Mouse (Mus musculus) embryonic facial prominence, embryonic 12.5 days (tissue): ENCODE data around the gene Pex7. TPM values are rescaled to one million over a fixed set of nuclear protein-coding genes. Genes with fewer than 3 reads are reported as not detected.

Source experiments
- ATAC-seq: fragments of 200-750 bp; cut with Nextera tagmentation; 2 replicates; pipeline ENCODE4 v1.8.0; 2017; ENCODE audit not compliant: insufficient number of reproducible peaks, insufficient read depth, low FRiP score, low TSS enrichment
- H3K27ac ChIP-seq: fragments of 300-500 bp; sonication (generic); 2 replicates; pipeline ENCODE4 v1.5.1; 2016; ENCODE audit warnings: mild to moderate bottlenecking
- H3K27me3 ChIP-seq: fragments of 300-500 bp; sonication (generic); 2 replicates; pipeline ENCODE4 v1.6.1; 2016; ENCODE audit warnings: mild to moderate bottlenecking, moderate library complexity
- H3K36me3 ChIP-seq: fragments of 300-500 bp; sonication (generic); 2 replicates; pipeline ENCODE4 v1.6.1; 2016; ENCODE audit warnings: mild to moderate bottlenecking
- H3K4me1 ChIP-seq: fragments of 300-500 bp; sonication (generic); 2 replicates; pipeline ENCODE4 v1.6.1; 2016
- H3K4me2 ChIP-seq: fragments of 300-500 bp; sonication (generic); replicated peaks from 2 replicates; pipeline ENCODE4 v1.6.1; 2016; ENCODE audit warnings: mild to moderate bottlenecking, moderate library complexity
- H3K4me3 ChIP-seq: fragments of 300-500 bp; sonication (generic); 2 replicates; pipeline ENCODE4 v1.5.1; 2016; ENCODE audit warnings: mild to moderate bottlenecking
- H3K9ac ChIP-seq: fragments of 300-500 bp; sonication (generic); 2 replicates; pipeline ENCODE4 v1.6.1; 2016; ENCODE audit warnings: mild to moderate bottlenecking, moderate library complexity
- H3K9me3 ChIP-seq: fragments of 300-500 bp; sonication (generic); 2 replicates; pipeline ENCODE4 v1.6.1; 2016; ENCODE audit warnings: mild to moderate bottlenecking, moderate library complexity
- WGBS: fragments of 180-500 bp; shearing (Covaris S2); methylation state at CpG from one replicate; pipeline ENCODE4 v1.1.7; 2016; 5-methylcytosine and 5-hydroxymethylcytosine counted together
- polyA plus RNA-seq: library from polyadenylated mRNA; unstranded; fragments of >200 nt; fragmentation: Nextera tagmentation; extraction: Ambion mirVana; gene quantifications from 2 replicates; pipeline ENCODE4 v1.2.1, GENCODE M21; 2016

Pex7 gene
- polyA plus RNA-seq, 1 experiment from 2014 or later = 21.6 TPM

DNA sequence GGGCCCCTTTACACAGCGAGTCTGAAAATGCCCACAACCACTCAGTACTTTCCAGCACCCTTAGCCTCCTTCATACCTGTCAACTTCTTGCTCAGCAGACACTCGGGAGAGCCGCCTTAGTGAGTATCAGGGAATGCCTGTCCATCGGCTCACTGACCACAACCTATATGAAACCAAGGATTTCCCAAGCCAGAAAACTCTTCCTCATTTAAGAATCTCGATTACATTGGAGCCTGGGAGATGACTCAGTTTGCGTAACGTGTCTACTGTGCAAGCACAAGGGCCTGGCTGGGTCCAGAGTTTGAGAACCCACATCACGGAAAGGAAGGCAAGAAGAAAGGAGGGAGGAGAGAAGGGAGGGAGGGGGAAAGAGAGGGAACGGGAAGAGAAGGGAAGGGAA, 34.4 kb upstream of the Pex7 start:
- no peaks in the 10 kb centered on the region for H3K36me3 ChIP-seq
- WGBS = 85% methylated on average over 9 of the region's 9 CpGs

DNA sequence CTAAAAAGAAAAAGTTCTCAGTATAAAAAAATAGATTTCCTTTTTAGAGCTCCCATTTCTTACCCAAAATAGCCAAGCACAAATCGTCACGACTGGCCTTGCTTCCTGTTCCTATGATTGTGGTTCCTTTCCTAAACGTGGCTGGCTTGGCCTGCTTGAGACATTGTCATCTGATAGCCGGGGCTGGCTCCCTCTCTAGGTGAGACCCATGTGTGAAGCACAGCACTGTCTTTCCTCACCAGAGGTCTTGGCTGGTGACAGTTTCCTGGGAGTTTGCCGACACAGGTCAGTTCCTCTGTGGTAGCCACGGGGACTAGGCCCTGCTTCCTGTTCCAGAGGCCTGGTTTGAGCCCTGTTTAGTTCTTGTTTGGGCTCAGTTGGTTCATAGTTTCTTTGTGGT, 33.6 kb upstream of the Pex7 start:
- Histone ChIP-seq H3K4me1 (peaks cover 14% of the 10 kb centered on the region; the same call in 1 of the 2 replicates), H3K27ac (no peak overlapping the region), H3K9ac (no peak overlapping the region), H3K36me3 (no peaks in the 10 kb centered on the region), H3K9me3 (no peaks in the 10 kb centered on the region), H3K27me3 (no peaks in the 10 kb centered on the region), H3K4me3 (no peak overlapping the region), H3K4me2 (no peak overlapping the region)
- no peak for ATAC-seq
- WGBS = 46% methylated on average over 6 of the region's 6 CpGs

More for the DNA sequence above, 34.4 kb upstream of the Pex7 start:
- no peak overlapping the region for H3K9ac ChIP-seq
- no peak for ATAC-seq
- H3K9me3 ChIP-seq = no peaks in the 10 kb centered on the region
- H3K4me1 ChIP-seq = peaks cover 8% of the 10 kb centered on the region; the same call in 1 of the 2 replicates
- no peak overlapping the region for H3K4me2 ChIP-seq
- no peak overlapping the region for H3K4me3 ChIP-seq
- no peaks in the 10 kb centered on the region for H3K27me3 ChIP-seq
- no peak overlapping the region for H3K27ac ChIP-seq

DNA sequence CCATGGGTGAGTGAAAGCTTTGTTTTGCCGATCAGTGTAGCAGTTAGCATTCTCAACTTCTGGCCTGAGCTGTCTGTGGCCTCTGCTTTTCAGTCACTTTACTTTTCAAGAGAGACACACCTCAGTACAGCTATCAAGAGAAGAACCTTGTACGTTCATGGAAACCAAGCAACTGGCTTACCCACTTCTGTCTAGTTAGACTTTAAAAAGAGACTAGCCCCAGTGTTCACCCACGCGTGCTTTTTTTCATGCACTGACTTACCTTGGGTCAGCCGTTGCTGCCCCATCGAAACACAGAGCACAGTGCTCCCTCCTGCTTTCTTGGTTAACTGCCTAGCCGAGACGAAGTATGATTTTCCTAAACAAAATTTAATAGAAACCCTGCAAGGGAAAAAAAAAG, 33.1 kb upstream of the Pex7 start:
- no peak overlapping the region for H3K4me3 ChIP-seq
- H3K27ac ChIP-seq = no peak overlapping the region
- H3K27me3 ChIP-seq = no peaks in the 10 kb centered on the region
- H3K9ac ChIP-seq = no peak overlapping the region
- WGBS = 83% methylated on average over 8 of the region's 8 CpGs
- H3K36me3 ChIP-seq = no peaks in the 10 kb centered on the region
- no peak for ATAC-seq
- H3K9me3 ChIP-seq = no peaks in the 10 kb centered on the region
- no peak overlapping the region for H3K4me2 ChIP-seq
- H3K4me1 ChIP-seq = peaks cover 14% of the 10 kb centered on the region; the same call in 1 of the 2 replicates

DNA sequence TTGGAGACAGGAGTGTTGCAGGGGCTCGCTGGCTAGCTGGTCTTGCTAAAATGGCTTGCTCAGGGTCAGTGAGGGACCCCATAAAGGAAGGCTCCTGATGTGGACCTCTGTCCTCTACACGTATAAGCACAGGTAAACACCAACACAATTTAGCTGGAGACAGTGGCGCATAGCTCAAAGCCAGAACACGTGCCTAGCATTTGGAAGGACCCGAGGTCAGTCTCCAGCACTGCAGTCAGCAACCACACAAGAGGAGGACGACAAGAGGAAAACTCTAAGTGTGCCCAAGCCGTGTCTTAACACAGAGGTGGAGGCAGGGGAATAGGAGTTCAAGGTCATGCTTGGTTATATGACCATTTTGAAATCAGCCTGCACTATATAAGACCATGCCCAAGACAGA, 32.6 kb upstream of the Pex7 start:
- H3K9ac ChIP-seq = no peak overlapping the region
- no peak for ATAC-seq
- no peaks in the 10 kb centered on the region for H3K27me3 ChIP-seq
- no peak overlapping the region for H3K27ac ChIP-seq
- H3K36me3 ChIP-seq = no peaks in the 10 kb centered on the region
- H3K4me2 ChIP-seq = no peak overlapping the region
- H3K9me3 ChIP-seq = no peaks in the 10 kb centered on the region
- H3K4me3 ChIP-seq = no peak overlapping the region
- peaks cover 14% of the 10 kb centered on the region; the same call in 1 of the 2 replicates for H3K4me1 ChIP-seq
- 89% methylated on average over 7 of the region's 7 CpGs for WGBS

DNA sequence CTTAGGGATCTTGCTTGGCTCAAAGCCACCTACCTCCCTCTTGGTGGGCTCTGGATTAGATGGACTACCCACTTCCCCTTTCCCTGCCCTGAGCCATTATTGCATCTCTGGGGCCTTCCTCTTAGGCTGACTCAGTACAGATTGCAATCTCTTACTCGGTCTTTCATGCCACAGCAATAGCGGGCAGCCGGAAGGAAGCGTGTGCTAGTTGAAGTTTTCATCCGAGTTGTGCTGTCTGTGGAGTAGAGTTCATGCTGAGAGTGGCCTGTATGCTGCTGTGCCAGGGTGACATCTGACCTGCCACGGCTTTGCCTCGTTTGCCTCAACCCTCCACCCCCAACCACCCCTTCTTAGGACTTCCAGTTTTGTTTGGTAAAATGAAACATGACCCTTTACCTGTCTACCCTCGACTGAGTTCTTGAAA, 31.8 kb upstream of the Pex7 start:
- Histone ChIP-seq H3K9me3 (no peaks in the 10 kb centered on the region), H3K36me3 (no peaks in the 10 kb centered on the region), H3K27ac (no peak overlapping the region), H3K4me1 (peaks cover 14% of the 10 kb centered on the region; the same call in 1 of the 2 replicates), H3K4me2 (no peak overlapping the region), H3K4me3 (no peak overlapping the region), H3K27me3 (no peaks in the 10 kb centered on the region), H3K9ac (no peak overlapping the region)
- no peak for ATAC-seq
- WGBS = 41% methylated on average over 8 of the region's 8 CpGs

DNA sequence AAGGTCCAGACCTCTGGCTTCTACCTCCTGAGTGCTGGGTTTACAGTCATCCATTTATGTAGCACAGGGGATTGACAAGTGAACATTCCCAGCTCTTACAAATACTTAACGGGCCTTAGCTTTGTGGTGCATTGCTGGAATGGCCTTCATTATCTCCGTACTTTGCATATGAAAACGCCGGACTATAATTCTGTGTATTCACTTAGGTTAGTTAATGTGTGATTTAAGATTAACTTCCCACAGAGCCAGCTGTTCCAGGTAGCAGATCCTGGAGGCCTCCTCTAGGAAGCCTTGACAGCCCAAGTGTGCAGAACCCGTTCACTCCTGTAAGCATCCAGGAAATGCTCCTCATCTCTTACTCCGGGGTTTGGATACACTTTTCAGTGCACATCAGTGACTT, 31.2 kb upstream of the Pex7 start:
- no peak for ATAC-seq
- WGBS = 83% methylated on average over 6 of the region's 6 CpGs

DNA sequence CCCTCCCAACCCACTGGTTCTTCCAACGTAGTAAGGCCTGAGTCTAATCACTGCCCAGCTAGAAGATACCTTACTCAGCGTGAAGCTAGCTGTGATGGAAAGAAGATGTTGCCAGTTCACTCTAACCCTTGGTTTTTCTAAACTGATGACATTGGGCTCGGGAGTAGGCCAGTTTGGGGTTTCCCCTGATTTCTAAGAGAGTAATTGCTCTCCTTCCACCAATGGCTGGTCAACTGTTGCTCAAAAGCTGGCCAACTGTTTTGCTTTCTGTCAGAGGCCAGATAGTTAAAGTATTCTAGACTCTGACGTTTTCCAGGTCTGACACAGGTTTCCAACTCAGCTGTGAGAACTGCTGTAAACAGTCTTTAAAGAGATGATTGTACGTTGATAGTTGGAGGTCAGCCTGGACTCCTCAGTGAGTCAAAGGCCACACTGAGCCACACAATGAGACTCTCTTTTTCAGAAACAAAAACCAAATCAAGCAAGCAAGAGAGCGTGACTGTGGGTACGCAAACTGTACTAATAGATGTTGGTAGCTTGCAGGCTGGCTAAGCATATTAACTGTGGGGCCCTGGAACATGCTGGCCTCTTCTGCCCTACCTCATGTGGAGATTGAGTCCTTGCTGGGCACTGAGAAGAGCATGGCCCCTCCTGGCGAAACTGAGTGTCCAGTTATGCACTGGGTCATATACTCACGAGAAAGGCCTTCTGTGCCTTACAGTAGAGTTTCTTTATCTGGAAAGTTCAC, 29.6 kb upstream of the Pex7 start:
- Histone ChIP-seq H3K4me1 (peaks cover 22% of the 10 kb centered on the region; the same call in 1 of the 2 replicates), H3K9me3 (no peaks in the 10 kb centered on the region), H3K27ac (0 out of 2 replicates have a peak overlapping the region, but pooled peaks have one; percentile 46), H3K4me3 (no peak overlapping the region), H3K4me2 (peak overlapping the region; percentile 29), H3K27me3 (peaks cover 3% of the 10 kb centered on the region; the same call in 1 of the 2 replicates), H3K9ac (no peak overlapping the region), H3K36me3 (no peaks in the 10 kb centered on the region)
- 55% methylated on average over 9 of the region's 9 CpGs for WGBS
- no peak for ATAC-seq

More for the DNA sequence above, 31.2 kb upstream of the Pex7 start:
- peaks cover 14% of the 10 kb centered on the region; the same call in 1 of the 2 replicates for H3K4me1 ChIP-seq
- H3K4me2 ChIP-seq = no peak overlapping the region
- H3K4me3 ChIP-seq = no peak overlapping the region
- H3K27ac ChIP-seq = no peak overlapping the region
- H3K27me3 ChIP-seq = peaks cover under 1% of the 10 kb centered on the region; the same call in 1 of the 2 replicates
- no peaks in the 10 kb centered on the region for H3K36me3 ChIP-seq
- H3K9me3 ChIP-seq = no peaks in the 10 kb centered on the region
- H3K9ac ChIP-seq = no peak overlapping the region

DNA sequence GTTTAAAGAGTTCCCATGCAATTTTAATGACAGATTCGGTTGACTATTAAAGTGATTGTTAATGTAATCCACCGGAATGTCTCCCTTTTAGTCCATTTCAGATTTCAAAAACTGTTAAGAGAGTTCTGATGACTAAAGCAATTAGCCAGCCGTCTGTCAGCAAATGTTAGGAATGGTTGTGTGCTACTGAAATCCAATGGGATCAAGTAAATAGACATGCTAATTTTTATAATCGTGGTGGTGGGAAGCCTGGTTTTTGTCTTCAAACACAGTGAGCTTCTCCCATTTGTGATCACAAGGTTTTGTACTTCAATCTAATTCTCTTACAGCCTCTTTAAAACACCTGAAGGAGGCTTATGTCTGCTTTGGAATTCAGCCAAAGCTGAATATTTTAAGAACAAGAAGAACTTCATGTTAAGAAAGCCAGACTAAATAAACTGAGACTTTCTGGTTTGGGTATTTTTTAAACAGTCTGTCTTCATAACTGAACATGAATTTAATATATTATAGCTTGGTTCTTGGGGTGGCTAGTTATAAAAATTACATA, 28.4 kb upstream of the Pex7 start:
- H3K27ac ChIP-seq = no peak overlapping the region
- H3K4me2 ChIP-seq = peak overlapping the region; percentile 96
- H3K36me3 ChIP-seq = no peaks in the 10 kb centered on the region
- peak overlapping the region; percentile 76; the same call in 1 of the 2 replicates for H3K4me3 ChIP-seq
- H3K9me3 ChIP-seq = no peaks in the 10 kb centered on the region
- WGBS = 31% methylated on average over 4 of the region's 4 CpGs
- ATAC-seq = no peak
- peaks cover 22% of the 10 kb centered on the region; the same call in 1 of the 2 replicates for H3K4me1 ChIP-seq
- H3K9ac ChIP-seq = no peak overlapping the region
- H3K27me3 ChIP-seq = peaks cover 3% of the 10 kb centered on the region; the same call in 1 of the 2 replicates

DNA sequence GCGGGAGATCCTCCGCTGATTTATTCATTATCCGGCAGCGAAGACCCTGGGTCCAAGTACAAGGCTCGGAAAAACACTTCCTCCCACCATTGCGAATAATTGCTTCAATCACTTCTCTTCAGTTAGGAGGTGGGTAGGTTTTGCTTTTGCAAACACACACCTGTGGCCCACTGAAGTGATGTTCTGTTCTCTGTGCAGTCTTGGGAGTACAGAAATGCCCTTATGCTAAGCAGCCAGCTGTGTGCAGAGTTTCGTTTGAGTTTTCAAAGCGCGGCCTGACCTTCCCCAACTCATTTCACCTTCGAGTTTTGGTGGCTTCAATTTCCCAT, 27.8 kb upstream of the Pex7 start:
- Histone ChIP-seq H3K4me1 (peaks cover 22% of the 10 kb centered on the region; the same call in 1 of the 2 replicates), H3K27ac (0 out of 2 replicates have a peak overlapping the region, but pooled peaks have one; percentile 74), H3K4me2 (peak overlapping the region; percentile 96), H3K4me3 (peak overlapping the region; percentile 76), H3K36me3 (no peaks in the 10 kb centered on the region), H3K9ac (peak overlapping the region; percentile 71; the same call in 1 of the 2 replicates), H3K27me3 (peaks cover 3% of the 10 kb centered on the region; the same call in 1 of the 2 replicates), H3K9me3 (no peaks in the 10 kb centered on the region)
- no peak for ATAC-seq
- 2% methylated on average over 10 of the region's 10 CpGs for WGBS

DNA sequence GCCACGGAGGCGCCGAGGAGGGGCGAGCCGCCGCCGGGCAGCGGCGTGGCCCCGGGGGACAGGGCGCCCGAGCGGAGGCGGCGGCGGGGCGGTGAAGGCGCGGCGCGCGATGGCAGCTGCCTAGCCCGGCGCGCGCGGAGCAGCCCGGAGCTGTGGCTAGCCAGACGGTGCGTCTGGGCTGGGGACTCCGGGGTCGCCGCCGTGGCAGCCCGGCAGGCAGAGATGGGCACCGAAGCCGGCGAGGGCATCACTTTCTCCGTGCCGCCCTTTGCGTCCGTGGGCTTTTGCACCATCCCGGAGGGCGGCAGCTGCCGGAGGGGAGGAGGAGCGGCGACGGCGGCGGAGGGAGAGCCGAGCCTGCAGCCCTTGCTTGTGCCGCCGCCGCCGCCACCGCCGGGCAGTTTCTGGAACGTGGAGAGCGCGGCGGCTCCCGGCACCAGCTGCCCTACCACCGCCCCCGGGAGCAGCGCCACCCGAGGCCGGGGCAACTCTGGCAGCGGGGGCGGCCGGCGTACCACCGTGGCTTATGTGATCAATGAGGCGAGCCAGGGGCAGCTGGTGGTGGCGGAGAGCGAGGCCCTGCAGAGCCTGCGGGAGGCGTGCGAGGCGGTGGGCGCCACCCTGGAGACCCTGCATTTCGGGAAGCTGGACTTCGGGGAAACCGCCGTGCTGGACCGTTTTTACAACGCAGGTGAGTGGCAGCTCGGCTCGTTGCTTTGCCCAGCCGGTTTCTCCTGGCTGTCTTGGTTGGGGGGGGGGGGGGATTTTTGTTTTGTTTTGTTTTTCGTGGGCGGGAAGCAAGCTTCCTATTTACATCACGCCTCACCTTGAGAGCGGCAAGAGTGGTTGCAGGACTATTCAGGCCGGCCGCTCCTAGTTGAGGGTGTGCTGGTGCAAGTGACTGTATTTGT, 27.1 kb upstream of the Pex7 start, which contains the start of gene Map3k5:
Gene Map3k5, plus strand, starts transcription at position 89 of the 911 bp plus-strand sequence.
- Histone ChIP-seq H3K9ac (peak within 1 kb of the TSS; percentile 71), H3K27ac (peak within 1 kb of the TSS; percentile 74), H3K4me1 (peaks cover 22% of the 10 kb centered on the region; the same call in 1 of the 2 replicates), H3K4me2 (peak within 1 kb of the TSS; percentile 96), H3K9me3 (no peaks in the 10 kb centered on the region), H3K27me3 (peaks cover 3% of the 10 kb centered on the region; the same call in 1 of the 2 replicates), H3K36me3 (no peaks in the 10 kb centered on the region), H3K4me3 (peak within 1 kb of the TSS; percentile 76)
- ATAC-seq = peak; percentile 79
- under 1% methylated on average over 87 of the region's 95 CpGs for WGBS
